Mouse (Mus musculus) forebrain, embryonic 14.5 days (tissue): Measurements from ENCODE around the gene Phf20. TPM values are rescaled to one million over a fixed set of nuclear protein-coding genes. Genes with fewer than 3 reads are reported as not detected.
"Not testable (repeated sequence)": the region's sequence is repeated elsewhere in the genome, so short reads cannot be mapped to it uniquely, and the experiment has no call there.

Experiments used
- ATAC-seq: fragments of 200-750 bp; cut with Nextera tagmentation; 2 replicates; pipeline ENCODE4 v1.8.0; 2017; ENCODE audit warnings: mild to moderate bottlenecking, moderate library complexity
- DNase-seq: peaks from one replicate; pipeline ENCODE4 v3.0.0-alpha.2; 2015; ENCODE audit warnings: low spot score
- H3K27ac ChIP-seq: fragments of 300-500 bp; sonication (generic); 2 replicates; pipeline ENCODE4 v1.5.1; 2014; ENCODE audit warnings: low read depth, mild to moderate bottlenecking, control low read depth, low read length, moderate library complexity
- H3K27me3 ChIP-seq: fragments of 300-500 bp; sonication (generic); replicated peaks from 2 replicates; pipeline ENCODE4 v1.6.1; 2014; ENCODE audit warnings: low read length, control low read depth, mixed read lengths; ENCODE audit not compliant: control insufficient read depth, insufficient read depth
- H3K36me3 ChIP-seq: fragments of 300-500 bp; sonication (generic); 2 replicates; pipeline ENCODE4 v1.6.1; 2014; ENCODE audit warnings: low read length, control low read depth; ENCODE audit not compliant: control insufficient read depth, insufficient read depth
- H3K4me1 ChIP-seq: fragments of 300-500 bp; sonication (generic); 2 replicates; pipeline ENCODE4 v1.6.1; 2014; ENCODE audit warnings: antibody characterized with exemption, low read length, control low read depth; ENCODE audit not compliant: control insufficient read depth, insufficient read depth
- H3K4me2 ChIP-seq: fragments of 300-500 bp; sonication (generic); 2 replicates; pipeline ENCODE4 v1.6.1; 2014; ENCODE audit warnings: mild to moderate bottlenecking, control low read depth, low read length
- H3K4me3 ChIP-seq: fragments of 300-500 bp; sonication (generic); 2 replicates; pipeline ENCODE4 v1.5.1; 2014; ENCODE audit warnings: low read depth, low read length, control low read depth
- H3K9ac ChIP-seq: fragments of 300-500 bp; sonication (generic); 2 replicates; pipeline ENCODE4 v1.6.1; 2014; ENCODE audit warnings: mild to moderate bottlenecking, low read length, control low read depth, moderate library complexity
- H3K9me3 ChIP-seq: fragments of 300-500 bp; sonication (generic); replicated peaks from 2 replicates; pipeline ENCODE4 v1.6.1; 2016; ENCODE audit warnings: low read length, control low read depth, mixed read lengths; ENCODE audit not compliant: control insufficient read depth
- WGBS: fragments of 180-500 bp; shearing (Covaris S2); extraction: QIAGEN DNeasy Blood & Tissue Kit; methylation state at CpG from one replicate; pipeline ENCODE4 v1.1.7; 2014; 5-methylcytosine and 5-hydroxymethylcytosine counted together
- polyA plus RNA-seq: library from polyadenylated mRNA; unstranded; fragments of >200 nt; fragmentation: Nextera tagmentation; extraction: Ambion mirVana; gene quantifications from 2 replicates; pipeline ENCODE4 v1.2.1, GENCODE M21; 2014

The Phf20 gene
- polyA plus RNA-seq, 1 experiment from 2014 or later = 121 TPM

DNA sequence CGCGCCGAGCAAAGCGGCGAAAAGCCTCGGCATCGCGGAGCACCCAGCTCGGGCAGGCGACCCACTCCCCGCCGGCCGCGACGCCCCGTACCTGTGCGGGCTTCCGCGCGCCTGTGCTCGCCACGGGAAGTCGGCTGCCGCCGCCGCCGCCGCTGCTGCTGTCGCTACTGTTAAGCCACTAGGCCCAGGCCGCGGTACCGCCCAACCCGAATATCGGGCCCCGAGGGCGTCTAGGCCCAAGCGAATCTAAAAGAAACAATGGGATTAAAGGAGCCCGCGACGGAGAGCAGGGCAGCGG, 16.5 kb upstream of the Phf20 start:
- no peak overlapping the region for H3K4me2 ChIP-seq
- H3K9ac ChIP-seq = peak overlapping the region; percentile 100
- ATAC-seq = peak; percentile 40; the same call in 1 of the 2 replicates

DNA sequence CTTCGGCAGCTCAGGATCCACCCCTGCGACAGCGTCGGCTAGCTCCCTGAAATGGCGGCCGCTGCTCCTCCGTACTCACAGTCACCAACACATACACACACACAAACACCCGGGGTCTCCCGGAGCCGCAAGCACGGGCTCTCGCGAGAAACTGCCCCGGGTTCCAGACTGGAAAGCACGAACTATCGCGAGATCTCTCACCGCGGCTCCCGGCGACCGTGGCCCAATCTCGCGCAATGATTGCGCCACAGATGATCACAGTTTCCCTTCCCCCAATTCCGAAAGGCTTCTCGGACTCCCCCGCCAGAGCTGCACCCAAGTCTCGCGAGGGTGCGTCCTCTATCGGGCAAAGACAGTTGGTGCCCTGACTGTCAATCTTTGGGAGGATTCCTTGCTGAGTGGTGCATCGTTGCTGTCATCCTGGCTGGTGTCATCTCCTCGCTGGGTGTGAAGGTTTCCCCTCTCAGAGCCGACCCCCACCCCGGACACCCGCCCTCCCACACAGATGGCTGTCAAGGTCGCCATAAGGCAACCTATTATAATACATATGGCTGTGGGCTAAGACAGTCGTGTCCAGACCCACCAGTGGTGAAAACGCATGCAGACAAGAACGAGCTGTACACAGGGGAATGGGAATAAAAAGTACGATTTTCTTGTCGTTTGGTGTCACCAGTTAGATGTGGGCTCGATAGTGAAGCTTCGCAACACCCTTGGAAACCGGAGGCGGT, 16.0 kb upstream of the Phf20 start, which contains the start of gene Rbm39:
TSS of gene Rbm39 (minus strand) at position 145 of the 728 bp plus-strand sequence.
- Histone ChIP-seq H3K27ac (peak within 1 kb of the TSS; percentile 98), H3K4me2 (peak within 1 kb of the TSS; percentile 77), H3K4me1 (peaks cover 13% of the 10 kb centered on the region), H3K4me3 (peak within 1 kb of the TSS; percentile 100), H3K36me3 (peaks cover 23% of the 10 kb centered on the region), H3K9ac (peak within 1 kb of the TSS; percentile 100), H3K9me3 (no peaks in the 10 kb centered on the region), H3K27me3 (no peaks in the 10 kb centered on the region)
- peak; percentile 100 for DNase-seq
- under 1% methylated on average over 47 of the region's 47 CpGs for whole genome bisulfite sequencing
- peak; percentile 97 for ATAC-seq

More for the DNA sequence above, 16.5 kb upstream of the Phf20 start:
- Histone ChIP-seq H3K27me3 (no peaks in the 10 kb centered on the region), H3K4me1 (peaks cover 13% of the 10 kb centered on the region), H3K27ac (peak overlapping the region; percentile 98), H3K4me3 (peak overlapping the region; percentile 100), H3K9me3 (no peaks in the 10 kb centered on the region), H3K36me3 (peaks cover 26% of the 10 kb centered on the region)
- DNase-seq = no peak
- WGBS = 0% methylated on average over 38 of the region's 41 CpGs

DNA sequence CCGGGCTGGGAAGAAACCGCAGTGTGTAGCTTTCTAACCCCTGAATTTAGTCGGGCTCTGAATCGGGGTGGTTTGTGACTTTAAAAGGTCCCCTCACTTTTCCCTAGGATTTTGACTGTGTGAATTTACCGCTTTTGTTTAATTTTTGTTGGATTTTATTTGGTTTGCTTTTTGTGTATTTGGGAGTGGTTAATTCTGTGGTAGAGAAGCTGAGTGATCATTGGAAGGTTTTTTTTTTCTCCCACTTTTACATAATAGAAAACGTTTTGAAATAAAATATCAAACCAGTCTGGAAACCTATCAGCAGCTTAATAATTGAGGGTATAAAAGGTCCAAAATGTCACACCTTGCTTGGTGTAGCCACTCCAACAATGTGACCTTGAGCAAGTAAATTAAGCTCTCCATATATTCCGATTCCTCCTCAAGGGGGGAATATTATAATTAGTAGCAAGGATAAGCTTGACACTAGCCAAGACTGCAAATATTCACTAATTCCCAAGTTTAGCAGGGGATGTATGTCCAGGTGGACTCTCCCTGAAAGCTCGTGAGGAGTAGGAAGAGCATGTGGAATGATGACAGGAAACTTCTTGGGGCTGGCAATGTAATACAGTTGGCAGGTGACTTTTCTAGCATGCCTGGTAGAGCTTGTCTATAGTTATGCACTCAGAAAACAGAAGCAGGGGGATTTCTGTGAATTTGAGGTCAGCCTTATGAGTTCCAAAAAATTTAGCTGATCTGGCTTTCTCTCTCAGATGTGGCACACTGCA, 15.3 kb upstream of the Phf20 start:
- H3K27ac ChIP-seq = peak overlapping the region; percentile 96
- WGBS = 14% methylated on average over 8 of the region's 8 CpGs
- no peaks in the 10 kb centered on the region for H3K27me3 ChIP-seq
- peak overlapping the region; percentile 100 for H3K4me3 ChIP-seq
- peak overlapping the region; percentile 64 for H3K4me2 ChIP-seq
- ATAC-seq = no peak
- peak overlapping the region; percentile 79 for H3K9ac ChIP-seq
- no peaks in the 10 kb centered on the region for H3K9me3 ChIP-seq
- peaks cover 13% of the 10 kb centered on the region for H3K4me1 ChIP-seq
- no peak for DNase-seq
- peaks cover 17% of the 10 kb centered on the region for H3K36me3 ChIP-seq

DNA sequence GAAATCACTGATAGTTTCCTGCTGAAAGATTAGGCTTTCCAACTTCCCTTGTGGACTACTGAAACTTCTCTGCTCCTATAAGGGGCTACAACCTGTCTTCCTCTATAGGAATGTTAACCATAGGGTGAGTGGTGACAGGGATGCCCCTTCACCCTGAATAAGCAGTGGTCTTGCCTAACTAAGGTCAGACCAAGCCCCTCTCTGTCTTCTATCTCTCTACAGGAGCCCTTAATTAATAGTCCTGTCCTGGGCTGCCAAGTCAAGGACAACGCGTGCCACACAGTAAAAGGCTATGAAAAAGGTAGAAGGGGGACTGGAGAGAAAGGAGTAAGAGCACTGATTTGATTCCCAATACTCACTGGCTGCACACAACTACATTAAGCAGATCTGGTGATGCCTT, 14.7 kb upstream of the Phf20 start:
- DNase-seq (no peak), ATAC-seq (no peak)
- no peak overlapping the region for H3K4me2 ChIP-seq
- peaks cover 16% of the 10 kb centered on the region for H3K36me3 ChIP-seq
- no peak overlapping the region for H3K9ac ChIP-seq
- no peak overlapping the region for H3K4me3 ChIP-seq
- no peak overlapping the region for H3K27ac ChIP-seq
- H3K9me3 ChIP-seq = no peaks in the 10 kb centered on the region
- H3K4me1 ChIP-seq = peaks cover 13% of the 10 kb centered on the region
- WGBS = 63% methylated on average over 2 of the region's 2 CpGs
- no peaks in the 10 kb centered on the region for H3K27me3 ChIP-seq

DNA sequence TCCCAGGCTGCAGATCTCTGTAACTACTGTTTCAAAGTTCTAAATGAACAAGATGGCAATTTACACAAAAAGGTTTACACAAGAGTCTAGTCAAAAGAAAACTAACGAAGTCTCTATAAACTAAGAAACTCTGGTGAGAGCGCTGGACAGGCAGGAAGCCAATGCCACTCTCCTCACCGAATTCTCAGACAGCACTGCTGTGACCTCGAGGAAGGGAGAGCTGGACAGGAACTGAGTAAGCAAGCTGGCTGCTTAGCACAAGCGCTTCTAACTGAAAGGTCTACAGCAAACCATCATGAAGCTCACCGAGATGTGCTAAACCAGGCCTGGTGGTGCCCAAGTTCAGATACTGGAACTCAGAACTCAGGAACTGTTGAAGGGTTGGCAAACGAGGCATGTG, 7.0 kb upstream of the Phf20 start:
- not testable (repeated sequence) for H3K4me3 ChIP-seq, H3K27ac ChIP-seq, H3K9me3 ChIP-seq, H3K4me1 ChIP-seq, ATAC-seq, H3K9ac ChIP-seq, DNase-seq, H3K36me3 ChIP-seq, H3K27me3 ChIP-seq, H3K4me2 ChIP-seq
- 78% methylated on average over 7 of the region's 7 CpGs for WGBS

DNA sequence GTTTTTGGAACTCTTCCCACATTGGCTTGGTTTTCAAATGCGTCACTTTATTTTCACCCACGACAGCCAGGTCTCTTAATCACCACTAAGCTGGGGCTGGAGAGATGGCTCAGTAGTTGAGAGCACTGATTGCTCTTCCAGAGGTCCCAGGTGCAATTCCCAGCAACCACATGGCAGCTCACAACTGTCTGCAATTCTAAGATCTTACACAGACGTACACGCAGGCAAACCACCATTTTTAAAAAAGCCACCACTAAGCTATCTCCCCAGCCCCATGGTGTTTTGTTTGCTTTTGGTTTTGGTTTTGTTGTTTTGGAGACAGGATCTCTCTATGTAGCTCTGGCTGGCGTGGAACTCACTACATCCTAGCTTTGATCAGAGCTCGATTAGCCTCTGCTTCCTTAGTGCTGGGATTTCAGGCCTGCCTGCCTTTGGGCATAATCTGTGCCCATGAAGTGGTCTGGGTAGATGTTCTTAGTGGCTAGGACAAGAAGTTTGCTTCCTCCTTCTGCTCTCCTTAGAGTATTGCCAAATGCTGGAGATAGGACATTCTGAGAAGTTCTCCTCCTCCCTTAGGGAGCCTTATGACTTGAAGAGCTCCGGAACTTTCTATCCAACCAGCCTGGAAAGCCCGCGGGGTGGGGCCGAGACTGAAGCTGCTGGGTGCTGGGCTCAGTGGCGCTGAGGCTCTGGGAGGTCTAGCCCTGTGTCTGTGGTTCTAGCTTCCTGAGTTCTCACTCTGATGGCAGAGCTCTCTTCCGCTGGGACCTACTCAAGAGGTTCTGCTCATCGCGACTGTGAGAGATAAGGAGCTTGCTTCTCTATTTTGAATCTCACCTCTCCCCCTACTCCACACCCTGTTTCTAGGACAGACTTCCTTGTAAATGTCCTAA, 6.0 kb upstream of the Phf20 start:
- WGBS = 87% methylated on average over 14 of the region's 14 CpGs
- Histone ChIP-seq H3K4me3 (no peak overlapping the region), H3K9ac (no peak overlapping the region), H3K4me2 (no peak overlapping the region), H3K27me3 (no peaks in the 10 kb centered on the region), H3K36me3 (no peaks in the 10 kb centered on the region), H3K27ac (no peak overlapping the region), H3K4me1 (no peaks in the 10 kb centered on the region), H3K9me3 (no peaks in the 10 kb centered on the region; the same call in 1 of the 2 replicates)
- ATAC-seq (no peak), DNase-seq (no peak)

DNA sequence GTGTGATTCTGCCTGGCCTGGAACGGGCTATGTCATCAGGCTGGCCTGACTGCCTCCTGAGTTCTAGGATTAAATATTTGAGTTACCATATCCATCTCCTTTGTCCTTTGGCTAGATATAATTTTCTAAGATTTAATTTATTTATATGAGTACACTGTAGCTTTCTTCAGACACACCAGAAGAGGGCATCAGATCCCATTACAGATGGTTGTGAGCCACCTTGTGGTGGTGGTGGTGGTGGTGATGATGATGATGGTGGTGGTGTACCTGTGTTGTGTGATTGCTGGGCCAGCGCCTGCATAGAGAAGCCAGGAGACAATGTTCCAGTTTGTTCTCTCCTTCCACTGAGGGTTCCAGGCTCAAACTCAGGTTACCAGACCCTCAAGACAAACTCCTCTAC, 4.7 kb upstream of the Phf20 start:
- Histone ChIP-seq H3K4me3 (no peak overlapping the region), H3K27me3 (no peaks in the 10 kb centered on the region), H3K9me3 (no peaks in the 10 kb centered on the region; the same call in 1 of the 2 replicates), H3K27ac (no peak overlapping the region), H3K4me2 (no peak overlapping the region), H3K4me1 (no peaks in the 10 kb centered on the region), H3K36me3 (no peaks in the 10 kb centered on the region), H3K9ac (no peak overlapping the region)
- ATAC-seq (no peak), DNase-seq (no peak)
- WGBS = 90% methylated on average over 2 of the region's 2 CpGs

DNA sequence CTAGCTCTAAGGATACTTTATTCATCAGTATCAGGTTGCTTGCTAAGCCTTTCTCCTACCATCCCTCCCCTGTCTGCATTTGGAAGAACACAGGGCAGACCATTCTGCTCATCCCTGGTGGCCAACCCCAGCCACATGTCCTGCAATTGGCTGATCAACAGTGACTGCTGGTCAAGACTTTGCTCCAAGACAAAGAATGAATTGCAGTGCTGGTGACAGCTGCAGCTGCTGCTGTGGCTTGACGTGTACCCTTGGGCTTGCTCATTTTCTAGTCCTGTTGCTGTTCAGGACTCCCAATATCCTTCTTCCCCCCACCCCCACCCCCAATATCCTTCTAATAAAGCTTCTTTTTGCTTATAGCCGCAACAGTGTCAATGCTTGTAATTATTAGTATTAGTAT, 4.2 kb upstream of the Phf20 start:
- H3K4me3 ChIP-seq = no peak overlapping the region
- no peaks in the 10 kb centered on the region for H3K36me3 ChIP-seq
- H3K9ac ChIP-seq = no peak overlapping the region
- H3K27ac ChIP-seq = no peak overlapping the region
- no peaks in the 10 kb centered on the region for H3K4me1 ChIP-seq
- H3K27me3 ChIP-seq = no peaks in the 10 kb centered on the region
- DNase-seq = no peak
- ATAC-seq = no peak
- 88% methylated on average over 2 of the region's 2 CpGs for WGBS
- no peaks in the 10 kb centered on the region; the same call in 1 of the 2 replicates for H3K9me3 ChIP-seq
- H3K4me2 ChIP-seq = no peak overlapping the region
